Mouse (Mus musculus): ENCODE results near the gene Slc13a4. TPM values are rescaled to one million over a fixed set of nuclear protein-coding genes. Genes with fewer than 3 reads are reported as not detected.
A peak's percentile ranks its signal among the peaks of the same experiment; 100 is the strongest.

Gene Slc13a4
- total RNA-seq, 2 experiments from 2014 or later = 5.7 to 6.4 TPM

- no peak for DNase-seq (ENCODE audit: low spot score in 2 of 2)
Observed at GRCm38 (mm10) chr6:35303355-35303900, 4.5 kb downstream of the Slc13a4 start.

DNA sequence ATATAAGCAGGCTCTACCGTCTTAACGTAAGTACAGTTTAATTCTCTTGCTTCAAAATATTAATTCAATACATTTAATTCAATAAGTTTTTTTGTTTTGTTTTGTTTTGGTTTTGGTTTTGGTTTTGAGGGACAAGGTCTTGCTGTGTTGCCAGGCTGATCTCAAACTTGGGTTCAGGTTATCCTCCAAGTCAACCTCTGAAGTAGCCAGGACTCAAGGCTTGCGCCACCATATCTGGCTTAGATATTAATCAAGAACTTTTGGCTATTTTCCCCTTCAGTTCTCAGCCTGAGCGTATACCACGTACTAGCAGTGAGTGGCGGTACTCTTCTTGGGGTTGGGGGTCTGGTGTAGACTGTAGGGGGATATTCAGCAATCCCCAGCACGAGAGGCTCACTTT is 5.3 kb downstream of the Slc13a4 start:
- no peak for DNase-seq (ENCODE audit: low spot score in 2 of 2)

GRCm38 (mm10) chr6:35298323-35298722 is 9.6 kb downstream of the Slc13a4 start:
- DNase-seq (ENCODE audit: low spot score in 2 of 2) = no peak

DNA sequence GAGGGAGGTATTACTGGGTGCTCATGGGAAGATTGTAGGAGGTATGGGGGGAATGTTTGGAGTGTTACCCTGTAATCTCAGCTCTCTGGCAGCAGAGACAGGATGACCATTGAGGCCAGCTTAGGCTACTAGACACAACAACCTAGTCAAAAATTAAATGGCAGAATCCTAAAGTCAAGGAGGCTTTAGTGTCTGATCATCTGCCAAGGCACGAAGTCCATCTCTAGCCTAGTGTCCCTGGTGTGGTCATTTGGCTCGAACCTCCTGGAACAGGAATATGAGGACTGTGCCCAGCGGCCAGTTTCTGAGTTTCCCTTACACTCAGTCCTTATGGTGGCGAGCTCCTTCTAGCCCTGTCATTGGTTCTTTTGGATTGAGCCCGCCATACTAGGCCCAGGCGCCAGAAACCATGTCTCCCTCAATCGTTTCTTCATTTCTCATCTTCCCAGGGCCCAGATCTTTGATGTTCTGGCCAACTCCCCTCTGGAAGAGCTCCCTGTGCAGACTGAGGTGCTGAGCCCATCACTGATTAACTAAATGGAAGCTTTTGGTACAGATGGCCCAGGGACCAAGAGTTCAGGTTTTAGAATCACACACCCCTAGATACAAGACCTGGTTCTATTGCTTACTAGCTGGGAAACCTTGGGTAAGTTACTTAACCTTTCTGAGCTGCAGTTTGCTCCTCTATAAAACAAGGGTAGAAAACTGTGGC is 10.3 kb downstream of the Slc13a4 start:
- DNase-seq (ENCODE audit: low spot score in 2 of 2) = no peak

GRCm38 (mm10) chr6:35297001-35297400 is 10.9 kb downstream of the Slc13a4 start:
- peak; percentile 45 for DNase-seq (ENCODE audit: low spot score in 2 of 2)

DNA sequence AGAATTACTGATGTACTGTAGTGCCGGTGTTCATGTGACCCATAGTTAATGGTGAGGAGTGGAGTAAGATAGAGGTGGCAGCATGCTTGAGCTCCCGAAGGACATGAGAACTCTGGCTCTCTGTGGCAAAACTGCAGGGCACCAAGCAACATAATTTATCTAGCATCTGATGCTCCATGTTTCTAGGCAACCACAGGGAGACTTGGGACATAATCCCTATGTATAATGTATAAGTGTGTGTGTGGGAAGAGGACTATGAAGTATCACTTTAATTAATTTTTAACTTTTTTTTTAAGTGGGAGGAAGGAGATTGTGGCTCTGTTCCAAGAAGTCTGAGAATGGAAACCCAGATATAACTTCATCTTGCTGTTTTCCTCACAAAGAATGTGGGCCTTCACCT is 13.0 kb downstream of the Slc13a4 start:
- DNase-seq (ENCODE audit: low spot score in 2 of 2) = no peak

DNA sequence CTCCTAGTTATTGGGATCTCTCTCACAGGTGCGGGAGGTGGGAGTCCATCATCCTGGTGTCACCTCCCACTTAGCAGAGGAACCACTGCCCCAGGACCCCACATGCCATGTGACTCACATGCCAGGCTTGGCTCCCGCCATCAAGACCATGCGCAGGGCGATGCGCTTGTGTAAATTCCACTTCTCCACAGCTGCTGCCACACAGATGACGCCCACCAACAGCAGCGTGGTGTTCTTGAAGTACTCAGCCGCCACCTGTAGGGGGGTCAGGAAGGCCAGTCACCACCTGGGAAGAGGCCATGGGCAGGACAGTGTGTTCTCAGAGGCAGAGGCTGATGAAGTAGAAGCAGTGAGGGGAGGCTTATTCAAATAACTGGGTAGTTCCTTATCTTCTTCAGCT is 18.3 kb downstream of the Slc13a4 start:
- DNase-seq (ENCODE audit: low spot score in 2 of 2) = peak; percentile 14 to 17

DNA sequence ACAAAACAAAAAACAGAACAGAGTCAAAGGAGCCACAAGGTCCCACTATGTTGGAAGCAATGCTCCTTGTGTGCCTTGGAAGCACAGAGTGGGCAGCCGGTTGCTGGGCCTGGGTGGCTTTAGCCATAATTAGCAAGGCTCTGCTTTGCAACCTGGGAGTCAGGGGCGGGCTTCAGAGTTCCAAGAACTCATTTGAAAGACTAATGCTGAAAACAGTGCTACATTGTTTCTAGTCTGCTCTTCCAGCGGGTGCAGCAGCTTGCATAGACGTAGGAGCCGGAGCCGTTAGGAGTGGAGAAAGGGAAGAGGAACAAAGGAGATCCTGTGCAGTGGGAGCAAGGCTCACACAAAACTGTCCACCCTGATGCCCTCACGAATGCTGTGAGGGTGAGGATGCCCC is 19.0 kb downstream of the Slc13a4 start:
- no peak for DNase-seq (ENCODE audit: low spot score in 2 of 2)

DNA sequence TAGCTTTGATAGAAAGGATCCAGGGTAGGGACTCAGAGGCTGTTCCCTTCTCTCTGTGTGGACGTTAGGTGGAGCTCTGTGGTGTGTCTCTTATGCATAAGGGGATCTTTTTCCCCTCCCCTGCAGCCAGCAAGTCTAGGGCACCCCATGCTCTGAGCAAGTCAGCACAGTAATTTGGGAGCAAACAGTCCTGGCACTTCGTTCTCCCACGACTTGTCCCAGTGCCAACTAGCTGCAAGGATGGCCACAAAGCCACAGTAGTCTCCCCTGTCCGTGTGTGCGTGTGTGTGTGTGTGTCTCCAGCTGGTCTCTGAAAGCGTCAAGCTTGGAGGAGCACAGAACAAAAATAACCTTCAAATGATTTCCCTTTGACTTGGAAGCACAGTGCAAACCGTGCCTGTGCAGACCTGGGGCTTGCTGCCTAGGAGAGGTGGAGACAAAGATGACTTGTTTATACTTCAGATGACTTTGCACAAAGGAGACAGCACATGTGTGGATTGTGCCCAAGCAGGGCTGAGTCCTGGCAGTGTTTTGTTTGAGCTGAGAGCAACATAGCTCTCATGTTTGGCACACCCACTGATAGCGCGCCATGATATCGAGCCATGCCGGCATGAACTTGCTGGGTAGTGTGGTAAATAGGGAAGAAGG is 19.7 kb downstream of the Slc13a4 start:
- peak; percentile 70 to 73 for DNase-seq (ENCODE audit: low spot score in 2 of 2)

DNA sequence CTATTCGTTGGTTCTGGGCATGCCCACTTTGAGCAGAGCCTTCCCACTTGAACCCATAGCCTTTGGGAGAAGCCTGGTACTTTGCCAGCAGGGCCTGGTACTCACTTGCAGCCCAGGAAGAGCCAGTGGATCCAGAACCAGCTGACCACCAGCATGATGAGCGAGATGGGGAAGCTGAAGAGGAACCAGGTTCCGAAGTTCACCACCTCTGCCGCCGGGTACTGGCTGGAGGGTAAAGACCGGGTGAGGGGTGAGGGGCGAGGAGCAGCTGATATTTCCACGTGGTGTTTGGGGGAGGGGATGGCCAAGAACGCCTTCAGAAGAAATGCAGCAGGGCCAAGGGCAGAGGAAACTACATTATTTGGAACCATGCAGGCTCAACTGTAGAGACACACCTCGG is 28.6 kb downstream of the Slc13a4 start:
- no peak for DNase-seq (ENCODE audit: low spot score in 2 of 2)

DNA sequence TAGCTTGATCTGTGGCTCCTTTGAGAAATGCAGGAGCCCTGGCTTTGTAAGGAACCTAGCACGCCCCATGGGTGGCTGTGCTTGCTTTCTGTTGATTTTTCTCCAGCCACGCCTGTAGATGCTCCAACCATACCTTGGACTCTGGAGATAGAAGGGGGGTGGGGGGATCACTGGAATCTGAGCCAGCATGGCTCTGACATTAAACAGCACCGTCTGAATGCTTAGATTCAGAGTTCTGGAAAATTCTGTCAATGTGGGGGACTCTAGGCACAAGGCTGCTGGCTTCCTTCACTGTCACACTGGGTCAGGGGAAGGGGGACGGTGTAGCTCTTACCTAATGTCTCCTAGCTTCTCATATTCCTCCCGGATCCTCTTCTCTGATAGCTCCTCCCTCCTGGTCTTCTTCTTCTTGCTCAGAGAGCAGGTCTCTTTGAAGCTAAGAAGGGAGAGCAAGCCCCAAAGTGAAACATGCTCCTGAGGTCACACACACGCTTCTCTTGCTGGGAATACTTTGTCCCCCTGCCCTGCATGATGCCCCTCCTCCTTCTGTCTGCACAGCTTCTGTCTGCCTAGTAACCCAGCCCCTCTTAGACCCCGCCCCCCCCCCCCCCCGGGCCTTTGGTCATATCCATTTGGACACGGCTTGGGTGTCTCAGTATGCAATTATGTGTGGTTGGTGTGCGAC is 29.9 kb downstream of the Slc13a4 start:
- DNase-seq (ENCODE audit: low spot score in 2 of 2) = no peak

DNA sequence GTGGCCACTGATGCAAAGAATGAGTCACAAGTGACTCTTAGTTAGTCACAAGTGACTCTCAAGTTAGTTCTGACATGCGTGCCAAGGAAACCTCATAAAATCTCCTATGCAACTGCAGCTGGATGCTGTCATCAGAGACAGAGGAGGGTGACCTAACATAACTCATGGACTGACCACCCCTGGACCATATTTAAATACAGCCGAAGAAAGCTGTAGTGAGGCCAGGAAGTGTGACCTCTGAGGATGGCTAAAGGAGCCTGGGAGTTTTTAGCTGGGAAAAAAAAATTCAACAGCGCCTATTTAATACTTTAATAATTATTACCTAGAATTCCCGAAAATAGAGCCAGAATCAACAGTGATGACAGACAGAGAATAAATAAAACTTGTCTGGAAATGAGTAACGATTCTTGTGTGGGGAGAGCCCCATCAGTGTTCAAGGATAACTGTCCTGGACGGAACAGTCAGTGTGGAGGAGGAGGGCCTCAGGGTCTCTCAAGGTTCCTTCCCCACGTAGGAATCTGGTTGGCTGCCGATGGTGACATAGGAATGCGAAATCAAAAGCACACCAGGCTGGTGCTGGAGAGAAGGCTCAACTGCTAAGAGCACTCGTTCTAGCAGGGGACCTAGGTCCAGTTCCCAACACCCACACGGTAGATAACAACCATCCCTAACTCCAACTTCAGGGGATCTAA is 34.4 kb downstream of the Slc13a4 start:
- no peak for DNase-seq (ENCODE audit: low spot score in 2 of 2)

DNA sequence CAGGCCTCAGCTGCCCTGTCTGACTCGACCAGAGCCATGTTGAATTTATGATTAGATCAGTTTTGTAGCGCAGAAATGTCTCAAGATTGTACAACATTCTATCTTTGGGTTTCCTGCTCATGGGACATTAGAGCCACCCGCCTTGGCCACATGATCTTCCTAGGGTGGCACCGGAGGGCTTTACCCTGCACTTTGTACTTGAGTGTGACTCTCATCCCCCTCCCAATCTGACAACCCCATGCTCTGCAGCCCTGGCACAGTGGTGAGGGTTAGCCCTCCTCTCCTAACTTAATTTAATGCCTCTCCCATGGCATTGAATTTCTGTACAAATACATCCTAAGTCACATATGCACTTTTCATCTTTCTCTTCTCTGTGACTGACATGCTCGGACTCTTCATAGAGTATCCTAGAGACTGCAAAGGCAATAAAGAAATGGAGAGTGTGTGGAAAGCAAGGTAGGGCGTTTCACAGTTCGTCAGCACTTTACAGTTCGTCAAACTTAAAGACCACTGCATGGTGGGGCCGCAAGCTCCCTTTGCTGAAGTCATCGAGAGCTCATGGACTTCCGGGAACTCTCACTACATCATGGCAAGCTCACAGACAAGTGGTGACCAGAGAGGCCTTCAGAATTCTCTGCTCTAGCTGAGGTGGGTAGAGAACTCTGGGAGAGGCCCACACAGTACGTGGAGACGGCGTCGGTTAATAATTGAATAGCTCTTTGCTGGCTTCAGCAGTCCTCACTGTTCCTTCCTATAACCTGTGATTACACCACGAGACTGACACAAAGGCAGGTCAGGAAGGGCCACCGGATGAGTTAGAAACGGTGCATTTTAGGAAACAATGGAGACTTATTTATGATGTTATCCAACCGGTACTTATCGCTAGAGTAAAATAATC is 35.8 kb downstream of the Slc13a4 start:
- no peak for DNase-seq (ENCODE audit: low spot score in 2 of 2)

DNA sequence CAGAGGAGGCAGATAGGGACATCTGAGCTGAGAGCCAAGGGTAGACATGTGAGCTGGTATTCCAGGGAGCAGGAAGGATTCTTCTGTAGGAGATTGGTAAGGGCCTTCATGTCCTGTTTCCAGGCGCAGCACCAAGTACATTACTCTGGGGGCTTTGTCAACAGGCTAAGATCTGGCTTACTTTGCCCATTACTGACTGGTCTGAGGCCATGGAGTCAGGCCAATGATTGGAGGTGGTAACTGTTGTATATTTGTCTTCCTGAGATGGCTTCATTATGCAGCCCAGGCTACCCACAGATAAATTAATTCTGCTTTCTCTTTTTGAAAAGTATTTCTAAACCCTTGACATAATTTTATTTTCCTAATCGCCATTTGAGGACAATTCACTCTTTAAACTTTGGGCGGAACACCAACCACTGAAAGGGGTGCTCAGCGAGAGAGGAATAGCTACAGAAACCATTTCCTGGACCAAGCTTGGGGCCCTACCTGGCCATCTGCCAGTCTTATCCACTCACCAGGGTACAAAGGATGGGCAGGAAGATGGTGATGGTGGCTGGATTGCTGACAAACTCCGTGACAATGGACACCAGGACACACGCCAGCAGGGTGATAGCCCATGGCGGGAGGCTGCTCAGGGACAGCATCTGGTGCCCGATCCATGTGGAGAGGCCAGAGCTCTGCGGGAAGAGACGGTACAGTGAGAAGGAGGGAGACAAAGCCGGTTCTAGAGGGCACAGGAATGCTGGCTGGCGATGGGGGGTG is 36.7 kb downstream of the Slc13a4 start:
- DNase-seq (ENCODE audit: low spot score in 2 of 2) = peak; percentile 21 to 52

- DNase-seq (ENCODE audit: low spot score in 2 of 2) = no peak
Observed at GRCm38 (mm10) chr6:35269643-35270042, 38.3 kb downstream of the Slc13a4 start.

DNA sequence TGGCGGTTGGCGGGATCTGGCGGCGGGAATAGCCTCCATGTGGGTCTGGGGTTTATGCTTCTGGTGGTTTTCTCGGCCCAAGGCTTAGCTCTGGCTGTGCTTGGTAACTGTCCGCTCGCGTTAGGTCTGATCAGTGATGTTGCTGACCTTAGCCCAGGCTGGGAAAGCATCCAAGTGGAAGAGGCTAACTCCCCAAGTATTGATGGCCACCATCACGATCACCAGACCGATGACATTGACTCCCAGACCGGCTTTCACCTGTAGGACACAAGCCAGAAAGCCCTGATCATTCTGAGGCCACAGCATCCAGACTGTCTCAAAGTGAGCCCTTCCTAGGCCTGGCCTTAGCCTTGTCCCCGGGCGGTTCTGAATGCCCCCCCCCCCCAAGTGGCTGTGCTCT is 39.2 kb downstream of the Slc13a4 start:
- DNase-seq (ENCODE audit: low spot score in 2 of 2) = no peak

GRCm38 (mm10) chr6:35265580-35266278 is 42.2 kb downstream of the Slc13a4 start:
- DNase-seq (ENCODE audit: low spot score in 2 of 2) = no peak

DNA sequence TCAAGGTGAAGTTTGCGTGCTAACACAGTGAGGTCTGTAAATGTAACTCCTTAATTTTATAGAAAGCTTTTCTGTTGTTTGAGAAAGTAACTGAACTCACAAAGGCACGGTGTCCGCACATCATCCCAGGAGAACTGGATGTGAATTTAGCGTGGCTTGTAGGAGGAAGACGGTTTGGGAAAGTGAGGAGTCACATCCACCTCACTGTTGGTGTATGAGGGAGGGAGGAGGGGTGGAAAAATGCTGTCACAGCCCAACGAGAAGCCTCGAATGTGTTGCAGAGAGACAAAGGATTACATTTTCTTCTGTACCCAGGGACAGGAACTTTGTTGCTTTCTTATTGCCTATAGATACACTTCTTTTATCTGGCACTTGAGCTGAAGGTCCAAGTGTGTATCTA is 47.4 kb downstream of the Slc13a4 start:
- DNase-seq (ENCODE audit: low spot score in 2 of 2) = no peak

- DNase-seq (ENCODE audit: low spot score in 2 of 2) = no peak
Observed at GRCm38 (mm10) chr6:35259526-35259925, 48.4 kb downstream of the Slc13a4 start.
